Mouse (Mus musculus): ENCODE data around the gene Prdm16. TPM values are rescaled to one million over a fixed set of nuclear protein-coding genes. Genes with fewer than 3 reads are reported as not detected.

Gene Prdm16
- total RNA-seq, 1 experiment: 3.1 TPM

DNA sequence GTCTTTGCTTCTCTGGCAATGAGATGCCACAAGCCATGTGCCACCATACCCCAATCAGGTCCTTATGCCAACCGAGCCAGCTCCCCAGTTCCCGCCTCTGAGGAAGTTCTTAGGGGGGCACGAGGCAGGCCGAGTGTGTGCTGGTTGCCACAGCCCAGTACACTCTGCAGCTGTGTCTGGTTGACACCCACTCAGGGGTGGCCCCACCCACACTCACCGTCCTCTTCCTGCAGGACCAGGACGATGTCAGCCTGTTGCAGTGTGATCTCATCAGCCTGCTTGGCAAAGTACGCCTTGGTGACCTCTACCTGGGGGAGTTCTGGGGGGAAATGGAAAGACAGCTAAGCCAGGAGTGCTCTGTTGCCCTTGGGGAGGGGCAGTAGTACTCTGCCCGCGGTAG lies 357.2 kb downstream of the Prdm16 start:
- Histone ChIP-seq H3K9me3 (ENCODE audit: control insufficient read depth, insufficient read depth, low read depth, low read length) (no peaks in the 10 kb centered on the region), H3K27ac (ENCODE audit: insufficient read depth, low read depth, low read length, poor library complexity, severe bottlenecking) (no peak overlapping the region), H3K4me3 (ENCODE audit: insufficient read depth in 1 of 2, low read depth in 1 of 2, low read length in 2 of 2, poor library complexity in 1 of 2, severe bottlenecking in 1 of 2) (no peak overlapping the region), H3K36me3 (ENCODE audit: control insufficient read depth, insufficient read depth, low read length, poor library complexity, severe bottlenecking) (peaks cover 27% of the 10 kb centered on the region; the same call in 1 of the 2 replicates), H3K9ac (ENCODE audit: insufficient read depth, low read depth, low read length, poor library complexity, severe bottlenecking) (no peak overlapping the region), H3K4me1 (ENCODE audit: control insufficient read depth in 2 of 2, insufficient read depth in 2 of 2, low read length in 2 of 2, poor library complexity in 1 of 2) (no peaks in the 10 kb centered on the region)
- DNase-seq (ENCODE audit: low read depth, low spot score): no peak
- in situ Hi-C loops (cut with MboI; ENCODE audit: low sequenced_read_pairs in 2 of 2, unreplicated experiment in 2 of 2): no loop called here
- TF ChIP-seq ZNF384 (IDR thresholded peaks at IDR 0.05; ENCODE audit: low read depth, low read length) (no peak), ZC3H11A (IDR thresholded peaks at IDR 0.05; ENCODE audit: borderline replicate concordance, low read depth, low read length) (no peak), HCFC1 (IDR thresholded peaks at IDR 0.05; ENCODE audit: borderline replicate concordance, insufficient read depth, low read length) (no peak)

GRCm38 (mm10) chr4:154273000-154273399 lies 363.7 kb downstream of the Prdm16 start:
- Histone ChIP-seq H3K4me3 (ENCODE audit: insufficient read depth in 1 of 2, low read depth in 1 of 2, low read length in 2 of 2, poor library complexity in 1 of 2, severe bottlenecking in 1 of 2) (no peak overlapping the region), H3K9ac (ENCODE audit: insufficient read depth, low read depth, low read length, poor library complexity, severe bottlenecking) (no peak overlapping the region), H3K9me3 (ENCODE audit: control insufficient read depth, insufficient read depth, low read depth, low read length) (no peaks in the 10 kb centered on the region), H3K4me1 (ENCODE audit: control insufficient read depth in 2 of 2, insufficient read depth in 2 of 2, low read length in 2 of 2, poor library complexity in 1 of 2) (no peaks in the 10 kb centered on the region), H3K36me3 (ENCODE audit: control insufficient read depth, insufficient read depth, low read length, poor library complexity, severe bottlenecking) (no peaks in the 10 kb centered on the region), H3K27ac (ENCODE audit: insufficient read depth, low read depth, low read length, poor library complexity, severe bottlenecking) (no peak overlapping the region)
- in situ Hi-C loops (cut with MboI; ENCODE audit: low sequenced_read_pairs in 2 of 2, unreplicated experiment in 2 of 2): no loop called here
- peak; percentile 76 for DNase-seq (ENCODE audit: low read depth, low spot score)
- no peak for TF ChIP-seq ZNF384 (IDR thresholded peaks at IDR 0.05; ENCODE audit: low read depth, low read length)
- TF ChIP-seq ZC3H11A (IDR thresholded peaks at IDR 0.05; ENCODE audit: borderline replicate concordance, low read depth, low read length): peak; percentile 75

DNA sequence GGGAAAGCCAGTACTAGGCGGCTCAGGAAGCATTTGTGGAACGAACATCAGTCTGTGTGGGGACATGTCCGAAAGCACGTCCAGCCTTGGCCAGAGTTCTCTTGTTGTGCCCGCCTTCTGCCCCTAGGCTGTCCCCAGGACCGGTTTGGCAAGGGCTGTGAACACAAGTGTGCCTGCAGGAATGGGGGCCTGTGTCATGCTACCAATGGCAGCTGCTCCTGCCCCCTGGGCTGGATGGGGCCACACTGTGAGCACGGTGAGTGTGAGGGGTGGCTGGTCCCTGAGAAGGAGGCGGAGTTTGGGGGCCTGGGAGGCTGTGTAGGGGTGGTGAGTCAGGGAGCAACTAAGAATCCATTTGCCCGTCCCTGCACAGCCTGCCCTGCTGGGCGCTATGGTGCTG lies 367.2 kb downstream of the Prdm16 start:
- H3K4me1 ChIP-seq (ENCODE audit: control insufficient read depth in 2 of 2, insufficient read depth in 2 of 2, low read length in 2 of 2, poor library complexity in 1 of 2): no peaks in the 10 kb centered on the region
- TF ChIP-seq ZNF384 (IDR thresholded peaks at IDR 0.05; ENCODE audit: low read depth, low read length) (no peak), CHD2 (IDR thresholded peaks at IDR 0.05; ENCODE audit: low read depth, low read length) (no peak), ZC3H11A (IDR thresholded peaks at IDR 0.05; ENCODE audit: borderline replicate concordance, low read depth, low read length) (no peak), HCFC1 (IDR thresholded peaks at IDR 0.05; ENCODE audit: borderline replicate concordance, insufficient read depth, low read length) (no peak), MAFK (IDR thresholded peaks at IDR 0.05; ENCODE audit: insufficient read depth, low read depth, low read length) (no peak)
- H3K9ac ChIP-seq (ENCODE audit: insufficient read depth, low read depth, low read length, poor library complexity, severe bottlenecking): no peak overlapping the region
- no peak overlapping the region for H3K4me3 ChIP-seq (ENCODE audit: insufficient read depth in 1 of 2, low read depth in 1 of 2, low read length in 2 of 2, poor library complexity in 1 of 2, severe bottlenecking in 1 of 2)
- no peaks in the 10 kb centered on the region for H3K9me3 ChIP-seq (ENCODE audit: control insufficient read depth, insufficient read depth, low read depth, low read length)
- no peak overlapping the region for H3K27ac ChIP-seq (ENCODE audit: insufficient read depth, low read depth, low read length, poor library complexity, severe bottlenecking)
- in situ Hi-C loops (cut with MboI; ENCODE audit: low sequenced_read_pairs in 2 of 2, unreplicated experiment in 2 of 2): no loop called here
- DNase-seq (ENCODE audit: low read depth, low spot score): no peak
- no peaks in the 10 kb centered on the region for H3K36me3 ChIP-seq (ENCODE audit: control insufficient read depth, insufficient read depth, low read length, poor library complexity, severe bottlenecking)

DNA sequence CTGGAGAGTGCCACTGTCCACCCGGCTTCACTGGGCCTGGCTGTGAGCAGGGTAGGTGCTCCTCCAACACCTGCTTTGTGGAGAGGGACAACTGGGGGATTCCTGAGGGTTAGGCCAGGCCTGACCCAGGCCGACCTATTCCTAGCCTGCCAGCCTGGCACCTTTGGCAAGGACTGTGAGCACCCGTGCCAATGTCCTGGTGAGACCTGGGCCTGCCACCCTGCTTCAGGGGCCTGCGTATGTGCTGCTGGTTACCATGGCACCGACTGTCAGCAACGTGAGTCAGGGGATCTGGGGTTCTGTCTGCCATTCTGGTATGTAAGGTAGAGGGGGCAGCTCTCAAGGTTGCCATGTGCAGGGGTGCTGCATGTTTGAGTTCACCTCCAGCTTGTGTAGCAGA lies 369.2 kb downstream of the Prdm16 start:
- Histone ChIP-seq H3K4me1 (ENCODE audit: control insufficient read depth in 2 of 2, insufficient read depth in 2 of 2, low read length in 2 of 2, poor library complexity in 1 of 2) (no peaks in the 10 kb centered on the region), H3K9ac (ENCODE audit: insufficient read depth, low read depth, low read length, poor library complexity, severe bottlenecking) (no peak overlapping the region), H3K4me3 (ENCODE audit: insufficient read depth in 1 of 2, low read depth in 1 of 2, low read length in 2 of 2, poor library complexity in 1 of 2, severe bottlenecking in 1 of 2) (no peak overlapping the region), H3K27ac (ENCODE audit: insufficient read depth, low read depth, low read length, poor library complexity, severe bottlenecking) (no peak overlapping the region), H3K36me3 (ENCODE audit: control insufficient read depth, insufficient read depth, low read length, poor library complexity, severe bottlenecking) (no peaks in the 10 kb centered on the region), H3K9me3 (ENCODE audit: control insufficient read depth, insufficient read depth, low read depth, low read length) (no peaks in the 10 kb centered on the region)
- no peak for DNase-seq (ENCODE audit: low read depth, low spot score)
- no peak for TF ChIP-seq ZNF384 (IDR thresholded peaks at IDR 0.05; ENCODE audit: low read depth, low read length)
- in situ Hi-C loops (cut with MboI; ENCODE audit: low sequenced_read_pairs in 2 of 2, unreplicated experiment in 2 of 2): no loop called here

Other genes with a start within 250 kb of the Prdm16 start
- gene Actrt2, start 31.0 kb upstream of the Prdm16 start, total RNA-seq (2012; rRNA removed): not detected in 2 replicates
- 0.22 and 0.26 TPM in 2 replicates for gene Ttc34, start 200.6 kb upstream of the Prdm16 start, total RNA-seq (2012; rRNA removed)
- gene Mmel1, start 232.7 kb upstream of the Prdm16 start, total RNA-seq (2012; rRNA removed): 2.4 and 3.1 TPM in 2 replicates